Mouse (Mus musculus): ENCODE data around the gene Fgl2. TPM values are rescaled to one million over a fixed set of nuclear protein-coding genes. Genes with fewer than 3 reads are reported as not detected.

Fgl2 gene
- 1.4 TPM for total RNA-seq (2023)

GRCm38 (mm10) chr5:21372493-21373179, at the start of gene Fgl2:
Gene Fgl2 (plus strand): TSS chr5:21372642.

DNA sequence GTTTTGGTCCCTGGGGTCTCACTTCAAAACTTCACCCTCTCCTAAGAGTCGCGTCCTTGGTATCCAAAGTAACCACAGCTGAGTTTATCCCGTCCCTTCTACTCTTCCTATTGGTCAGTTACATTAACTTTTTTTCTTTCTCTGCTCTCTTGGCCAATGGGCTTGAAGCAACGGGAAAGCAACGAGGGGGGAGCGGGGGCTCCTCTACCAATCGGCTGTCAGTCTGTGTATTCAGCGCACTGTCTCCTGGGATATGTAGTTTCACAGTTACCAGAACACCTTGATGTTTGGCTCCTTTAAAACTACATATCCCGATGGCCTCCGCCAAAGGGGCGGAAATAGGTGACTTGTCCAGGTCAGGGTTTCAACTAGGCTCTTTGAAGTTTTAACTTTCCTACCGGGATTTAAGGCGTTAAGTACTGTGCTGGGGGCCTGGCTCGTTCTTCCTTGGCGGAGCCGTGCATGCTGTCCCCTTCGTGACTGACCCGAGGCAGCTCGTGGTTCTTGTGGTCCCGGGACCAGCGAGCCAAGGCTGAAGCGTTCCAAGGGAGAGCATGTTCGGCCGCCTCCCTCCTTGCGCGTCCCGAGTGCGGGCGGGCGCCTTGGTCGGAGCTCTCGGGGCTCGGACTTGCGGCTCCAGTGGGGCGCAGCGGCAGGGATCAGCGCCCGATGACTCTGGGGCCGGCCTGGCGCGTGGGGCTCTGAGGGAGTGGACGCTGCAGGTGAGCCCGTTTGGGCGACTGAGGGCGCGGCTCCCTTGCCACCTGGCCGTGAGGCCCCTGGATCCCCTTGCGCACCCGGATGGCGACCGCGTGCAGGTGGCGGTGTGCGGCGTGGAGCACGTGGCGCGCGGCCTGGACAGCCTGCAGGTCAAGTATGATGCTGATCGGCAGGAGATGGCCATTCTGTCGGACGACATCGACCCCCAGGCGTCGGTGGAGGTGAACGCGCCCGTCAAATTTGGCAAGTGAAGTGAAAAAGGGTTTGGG, 52.5 kb downstream of the Fgl2 start, which contains the start of the genes Ccdc146 and Fam185a:
Ccdc146 (minus strand) TSS at position 64 of the 989 bp plus-strand sequence.
Fam185a (plus strand) TSS at position 345 of the 989 bp plus-strand sequence.

Other genes with a start within 250 kb of the Fgl2 start
- 10.2 TPM for gene Gsap, start 186.4 kb upstream of the Fgl2 start, total RNA-seq (2023)
- gene Ccdc146, start 52.0 kb downstream of the Fgl2 start, total RNA-seq (2023), result not detected
- 4.3 TPM for gene Fam185a, start 52.3 kb downstream of the Fgl2 start, total RNA-seq (2023)
- not detected for gene Lrrc17, start 170.9 kb downstream of the Fgl2 start, total RNA-seq (2023)